8 mouse cellular contexts compared by ENCODE assay signal in the genomic region with DNA sequence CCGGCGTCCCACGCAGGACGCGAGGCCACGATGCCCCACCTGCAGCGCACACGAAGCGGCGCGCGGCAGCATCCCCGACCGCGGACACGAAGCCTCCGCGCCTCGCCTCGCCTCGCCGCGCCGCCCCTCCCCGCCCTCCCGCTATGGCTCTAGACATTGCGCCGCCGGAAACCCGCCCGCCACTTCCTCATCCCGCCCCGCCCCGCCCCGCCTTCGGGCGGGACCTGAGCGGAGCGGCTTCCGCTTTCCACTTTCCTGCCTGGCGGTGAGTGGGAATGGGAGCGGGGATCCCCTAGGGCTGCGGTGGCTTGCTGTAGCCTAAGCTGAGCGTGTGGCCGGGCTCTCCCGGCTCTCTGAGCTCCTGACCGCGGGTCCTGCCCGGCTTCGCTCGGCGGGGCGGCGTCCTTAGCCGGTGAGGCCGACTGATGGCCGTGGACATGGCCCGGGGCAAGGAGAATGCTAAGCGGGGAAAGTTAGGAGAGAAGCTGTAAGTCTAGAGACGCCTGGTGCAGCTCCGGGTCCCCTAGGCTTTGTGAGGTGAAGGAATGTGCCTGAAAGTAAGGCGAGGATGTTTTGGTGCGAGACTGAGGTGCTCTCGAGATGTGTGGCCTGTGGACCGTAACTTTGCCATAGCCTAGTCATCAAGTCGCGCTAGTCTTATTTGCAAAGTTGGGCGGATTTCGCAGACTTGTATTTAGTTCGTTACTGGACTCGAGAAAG. TPM values are rescaled to one million over a fixed set of nuclear protein-coding genes. Genes with fewer than 3 reads are reported as not detected.
DNase-seq lines count a peak whose midpoint lies in the region; ATAC-seq and TF ChIP-seq lines count a peak whose summit lies in the region.

Gene Smim15 (plus strand): TSS at position 225 of the 720 bp plus-strand sequence.

- peak within 1 kb of the TSS; percentile 98 for H3K4me3 ChIP-seq in cerebellum, adult 2 months (replicated peaks; ENCODE audit: insufficient read depth, low read depth, low read length)
- H3K4me3 ChIP-seq in forebrain, postnatal 0 days (ENCODE audit: low read depth, low read length), result peak within 1 kb of the TSS; percentile 91
- peak within 1 kb of the TSS; percentile 98 for H3K4me3 ChIP-seq in layer of hippocampus, adult 2 months
- H3K4me3 ChIP-seq in lung, adult 2 months (replicated peaks; ENCODE audit: extremely low read depth, low read depth, low read length), result peak within 1 kb of the TSS; percentile 98
- peak within 1 kb of the TSS; percentile 74 for H3K4me3 ChIP-seq in neural tube, embryonic 15.5 days (replicated peaks)

- peak; percentile 76 for TF ChIP-seq POLR2A in cerebellum, adult 2 months (IDR thresholded peaks at IDR 0.05; ENCODE audit: borderline replicate concordance, insufficient read depth, low read length)
- peak; percentile 75 for TF ChIP-seq POLR2A in lung, adult 2 months (IDR thresholded peaks at IDR 0.05; ENCODE audit: borderline replicate concordance, extremely low read depth, low read depth, low read length)

- peak within 1 kb of the TSS; percentile 89 for H3K27ac ChIP-seq in cerebellum, adult 2 months (ENCODE audit: insufficient read depth, low read length)
- H3K27ac ChIP-seq in forebrain, postnatal 0 days (ENCODE audit: low read depth, low read length), result peak within 1 kb of the TSS; percentile 87
- H3K27ac ChIP-seq in layer of hippocampus, adult 2 months, result peak within 1 kb of the TSS; percentile 97
- peak within 1 kb of the TSS; percentile 94 for H3K27ac ChIP-seq in neural tube, embryonic 15.5 days (replicated peaks)

- no peaks in the 10 kb centered on the region for H3K36me3 ChIP-seq in forebrain, postnatal 0 days (ENCODE audit: insufficient read depth)
- no peaks in the 10 kb centered on the region for H3K36me3 ChIP-seq in neural tube, embryonic 15.5 days

- WGBS in cerebellum, adult 2 months, result under 1% methylated on average over 71 of the region's 71 CpGs
- 1% methylated on average over 71 of the region's 71 CpGs for WGBS in forebrain, postnatal 0 days
- WGBS in lung, adult 2 months, result under 1% methylated on average over 71 of the region's 71 CpGs
- under 1% methylated on average over 67 of the region's 71 CpGs for WGBS in neural tube, embryonic 15.5 days

- H3K9ac ChIP-seq in forebrain, postnatal 0 days, result peak within 1 kb of the TSS; percentile 72
- H3K9ac ChIP-seq in neural tube, embryonic 15.5 days (replicated peaks), result peak within 1 kb of the TSS; percentile 87

- no peaks in the 10 kb centered on the region for H3K4me1 ChIP-seq in cerebellum, adult 2 months (ENCODE audit: control insufficient read depth, insufficient read depth, low read length)
- peaks cover 12% of the 10 kb centered on the region; the same call in 1 of the 2 replicates for H3K4me1 ChIP-seq in forebrain, postnatal 0 days (ENCODE audit: insufficient read depth)
- H3K4me1 ChIP-seq in lung, adult 2 months (ENCODE audit: control insufficient read depth, insufficient read depth, low read length), result peaks cover 13% of the 10 kb centered on the region; the same call in 1 of the 2 replicates
- H3K4me1 ChIP-seq in neural tube, embryonic 15.5 days, result peaks cover 37% of the 10 kb centered on the region

- peak within 1 kb of the TSS; percentile 63 for H3K4me2 ChIP-seq in forebrain, postnatal 0 days (ENCODE audit: low read depth)
- peak within 1 kb of the TSS; percentile 66 for H3K4me2 ChIP-seq in neural tube, embryonic 15.5 days

- ATAC-seq in forebrain, postnatal 0 days, result peak; percentile 98
- ATAC-seq in neural tube, embryonic 15.5 days (ENCODE audit: low FRiP score), result peak; percentile 97

- TF ChIP-seq CTCF in cerebellum, adult 2 months (IDR thresholded peaks at IDR 0.05; ENCODE audit: borderline replicate concordance, insufficient read depth, low read depth, low read length), result no peak
- TF ChIP-seq CTCF in forebrain, postnatal 0 days (IDR thresholded peaks at IDR 0.05; ENCODE audit: low read depth), result no peak
- TF ChIP-seq CTCF in layer of hippocampus, adult 2 months (conservative IDR thresholded peaks at IDR 0.05), result 0 out of 2 replicates have a peak, but pooled peaks have one; percentile 3
- no peak for TF ChIP-seq CTCF in lung, adult 2 months (IDR thresholded peaks at IDR 0.05; ENCODE audit: insufficient read depth, low read length)

- DNase-seq in MEL-GATA-1-ER (ENCODE audit: extremely low read depth, low read depth), result peak; percentile 70
- peak; percentile 88 to 89 for DNase-seq in cerebellum, adult 2 months
- peak; percentile 94 for DNase-seq in forebrain, postnatal 0 days
- peak; percentile 89 to 91 for DNase-seq in heart, postnatal 36 days
- DNase-seq in layer of hippocampus, adult 2 months (ENCODE audit: low spot score in 2 of 2), result peak; percentile 82 to 89
- DNase-seq in lung, adult 2 months, result peak; percentile 87
- DNase-seq in testis, postnatal 14 days (ENCODE audit: low spot score), result peak; percentile 89

- H3K9me3 ChIP-seq in forebrain, postnatal 0 days (ENCODE audit: low read length), result no peaks in the 10 kb centered on the region
- no peaks in the 10 kb centered on the region for H3K9me3 ChIP-seq in neural tube, embryonic 15.5 days (replicated peaks)

- no peaks in the 10 kb centered on the region for H3K27me3 ChIP-seq in cerebellum, adult 2 months (ENCODE audit: control insufficient read depth, insufficient read depth, low read length)
- H3K27me3 ChIP-seq in forebrain, postnatal 0 days (ENCODE audit: insufficient read depth, low read length), result no peaks in the 10 kb centered on the region
- no peaks in the 10 kb centered on the region for H3K27me3 ChIP-seq in neural tube, embryonic 15.5 days (replicated peaks)

- intact Hi-C loops in heart, postnatal 36 days (cut with DNase I), result loop anchor here (2.0 to 10.0 kb wide), 8 partner anchors 108 to 1100 kb away; partner anchors contain the start of gene Dimt1

RNA-seq across cellular contexts. Expression of gene Smim15, which starts in this region (rescaled TPM):
- 55.9 and 56.0 TPM in 2 replicates for polyA plus RNA-seq in cerebellum, adult 2 months (2012; rRNA removed)
- total RNA-seq in forebrain, postnatal 0 days (2014; rRNA removed), result 40.3 and 46.5 TPM in 2 replicates
- 34.0 and 36.8 TPM in 2 replicates for polyA plus RNA-seq in forebrain, postnatal 0 days (2015; fragmentation: Nextera tagmentation; extraction: Ambion mirVana)
- 10 to 100 TPM; 21.0 to 21.6 TPM for total RNA-seq in heart, postnatal 36 days (2021)
- 10 to 100 TPM; 58.8 to 60.0 TPM for total RNA-seq in layer of hippocampus, adult 2 months (2021)
- 6.6 and 11.4 TPM in 2 replicates for polyA plus RNA-seq in lung, adult 2 months (2012; rRNA removed)
- polyA plus RNA-seq in neural tube, embryonic 15.5 days (2015; fragmentation: Nextera tagmentation; extraction: Ambion mirVana), result 35.8 and 39.7 TPM in 2 replicates

Comparison
In these comparisons a context has a peak if more than half of its experiments do, and no peak if none do; other contexts are left out.
1. Peak in every context shown above with its lines: DNase-seq, ATAC-seq, H3K4me3 ChIP-seq and H3K27ac ChIP-seq.